Mouse (Mus musculus) kidney, adult 2 months (tissue): ENCODE data around the gene Fam160a1.

Experiments used
- CTCF ChIP-seq: fragments of 200-500 bp; conservative IDR thresholded peaks from 2 replicates; pipeline ENCODE4 v1.5.1; 2011; ENCODE audit warnings: low read depth, mild to moderate bottlenecking, control low read depth, low read length, moderate library complexity, mixed read lengths; ENCODE audit not compliant: insufficient read depth, insufficient read length
- POLR2A ChIP-seq: fragments of 200-500 bp; IDR thresholded peaks from one replicate; pipeline ENCODE4 v1.6.1; 2011; ENCODE audit warnings: low read depth, low read length, control low read depth

DNA sequence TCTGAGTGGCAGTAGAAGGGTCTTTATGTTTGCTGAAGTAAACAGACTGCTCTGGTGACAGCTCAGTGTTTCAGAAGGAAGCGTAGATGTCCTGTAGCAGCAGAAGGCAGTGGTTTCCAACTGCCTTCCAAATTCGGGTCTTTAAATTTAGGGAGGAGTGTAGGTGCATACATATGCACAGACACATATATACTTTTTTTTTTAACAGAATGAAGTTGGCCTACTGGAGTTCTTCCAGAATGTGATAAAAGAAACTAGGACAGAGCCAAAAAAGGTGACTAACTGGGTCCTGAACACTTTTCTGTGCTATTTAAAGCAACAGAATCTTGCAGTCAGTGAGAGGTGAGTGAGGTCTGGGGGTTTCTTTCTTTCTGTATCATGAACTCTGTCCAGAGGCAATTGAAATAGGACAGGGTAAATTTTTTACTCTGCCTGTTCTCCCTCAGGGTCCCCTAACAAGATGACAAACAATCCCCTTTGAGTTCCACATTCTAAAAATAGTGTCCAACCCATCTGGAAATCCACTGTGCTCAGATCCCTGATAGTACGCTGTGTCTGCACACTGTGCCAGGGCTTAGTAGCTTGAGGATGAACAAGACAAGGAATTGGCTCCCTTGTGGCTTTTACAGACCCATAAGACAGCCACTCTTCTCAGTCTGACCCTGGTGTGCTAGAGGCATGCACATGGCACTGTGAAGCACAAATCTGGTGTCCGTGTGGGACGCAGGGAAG is 180.2 kb downstream of the Fam160a1 start:
- TF ChIP-seq CTCF, result no peak
- no peak for TF ChIP-seq POLR2A
